Mouse (Mus musculus): ENCODE measurements around the gene Rbfox2. TPM values are rescaled to one million over a fixed set of nuclear protein-coding genes. Genes with fewer than 3 reads are reported as not detected.

Gene Rbfox2
- polyA plus RNA-seq, 2 experiments = 7.2 to 9.9 TPM

DNA sequence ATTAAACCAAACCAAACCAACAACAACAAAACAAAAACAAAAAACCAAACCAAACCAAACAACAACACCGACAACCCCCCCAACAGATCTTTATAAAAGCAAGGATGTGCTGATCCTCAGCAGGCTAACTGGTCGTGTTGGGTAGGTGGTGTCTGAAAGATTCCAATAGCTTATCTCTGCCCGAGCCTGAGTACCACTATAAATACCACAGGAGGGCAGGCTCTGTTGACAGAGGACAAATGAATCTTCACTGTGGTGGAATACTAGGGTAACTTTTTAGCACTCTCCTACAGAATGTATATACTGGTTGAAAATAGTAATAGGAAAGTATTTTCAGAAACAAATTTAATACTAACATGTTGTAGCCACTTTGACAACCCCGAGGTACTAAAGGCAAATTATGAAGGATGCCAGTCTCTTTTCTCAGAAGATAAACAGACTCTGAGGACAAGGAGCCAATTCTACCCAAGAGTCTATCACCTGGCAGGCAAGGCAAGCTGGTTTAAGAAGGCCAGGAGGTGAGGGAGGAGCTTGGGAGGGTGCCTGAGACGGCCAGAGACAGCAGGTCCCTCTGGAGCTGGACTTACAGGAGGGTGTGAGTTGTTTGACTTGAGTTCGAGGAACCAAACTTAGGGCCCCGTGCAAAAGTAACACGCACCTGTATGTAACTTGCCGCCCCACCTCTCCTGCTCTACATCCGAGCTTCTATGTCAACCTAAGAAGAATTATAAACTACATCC lies 199.5 kb downstream of the Rbfox2 start:
- no peak overlapping the region for H3K27ac ChIP-seq
- TF ChIP-seq CTCF (IDR thresholded peaks at IDR 0.05; ENCODE audit: low read depth) (no peak), EP300 (IDR thresholded peaks at IDR 0.05; ENCODE audit: low read depth) (no peak)
- no peak for ATAC-seq (ENCODE audit: insufficient read depth)
- DNase-seq (ENCODE audit: low read depth in 3 of 3, low spot score in 3 of 3) = no peak
- H3K9ac ChIP-seq (replicated peaks) = no peak overlapping the region
- no peaks in the 10 kb centered on the region for H3K36me3 ChIP-seq (replicated peaks; ENCODE audit: control insufficient read depth, insufficient read depth, low read depth)
- no peaks in the 10 kb centered on the region for H3K9me3 ChIP-seq (ENCODE audit: control insufficient read depth, low read length)
- H3K27me3 ChIP-seq (ENCODE audit: control insufficient read depth, insufficient read depth, low read length) = no peaks in the 10 kb centered on the region
- H3K4me3 ChIP-seq (ENCODE audit: insufficient read depth in 1 of 2, low read depth in 2 of 2, low read length in 2 of 2) = no peak overlapping the region
- no peak overlapping the region for H3K4me2 ChIP-seq (ENCODE audit: low read depth)
- H3K4me1 ChIP-seq (replicated peaks; ENCODE audit: control insufficient read depth in 2 of 2, insufficient read depth in 2 of 2, low read length in 1 of 2) = peaks cover 0 to 7% of the 10 kb centered on the region in 2 experiments; a peak in 2 of 4 replicates
- 58% methylated on average over 10 of the region's 10 CpGs for WGBS (ENCODE audit: insufficient replicate concordance)

- no peak overlapping the region for H3K4me3 ChIP-seq (ENCODE audit: insufficient read depth in 1 of 2, low read depth in 2 of 2, low read length in 2 of 2)
- H3K27ac ChIP-seq = no peak overlapping the region
- H3K4me2 ChIP-seq (ENCODE audit: low read depth) = no peak overlapping the region
- WGBS (ENCODE audit: insufficient replicate concordance) = 70% methylated on average over 10 of the region's 10 CpGs
- ATAC-seq (ENCODE audit: insufficient read depth) (no peak), DNase-seq (ENCODE audit: low read depth in 3 of 3, low spot score in 3 of 3) (no peak)
- peaks cover 0 to 7% of the 10 kb centered on the region in 2 experiments; a peak in 2 of 4 replicates for H3K4me1 ChIP-seq (replicated peaks; ENCODE audit: control insufficient read depth in 2 of 2, insufficient read depth in 2 of 2, low read length in 1 of 2)
- no peak overlapping the region for H3K9ac ChIP-seq (replicated peaks)
- no peaks in the 10 kb centered on the region for H3K27me3 ChIP-seq (ENCODE audit: control insufficient read depth, insufficient read depth, low read length)
- no peak for TF ChIP-seq EP300 (IDR thresholded peaks at IDR 0.05; ENCODE audit: low read depth)
- no peak for TF ChIP-seq CTCF (IDR thresholded peaks at IDR 0.05; ENCODE audit: low read depth)
- no peaks in the 10 kb centered on the region for H3K36me3 ChIP-seq (replicated peaks; ENCODE audit: control insufficient read depth, insufficient read depth, low read depth)
- H3K9me3 ChIP-seq (ENCODE audit: control insufficient read depth, low read length) = no peaks in the 10 kb centered on the region
Observed at GRCm38 (mm10) chr15:77105273-77105672, 201.5 kb downstream of the Rbfox2 start.

DNA sequence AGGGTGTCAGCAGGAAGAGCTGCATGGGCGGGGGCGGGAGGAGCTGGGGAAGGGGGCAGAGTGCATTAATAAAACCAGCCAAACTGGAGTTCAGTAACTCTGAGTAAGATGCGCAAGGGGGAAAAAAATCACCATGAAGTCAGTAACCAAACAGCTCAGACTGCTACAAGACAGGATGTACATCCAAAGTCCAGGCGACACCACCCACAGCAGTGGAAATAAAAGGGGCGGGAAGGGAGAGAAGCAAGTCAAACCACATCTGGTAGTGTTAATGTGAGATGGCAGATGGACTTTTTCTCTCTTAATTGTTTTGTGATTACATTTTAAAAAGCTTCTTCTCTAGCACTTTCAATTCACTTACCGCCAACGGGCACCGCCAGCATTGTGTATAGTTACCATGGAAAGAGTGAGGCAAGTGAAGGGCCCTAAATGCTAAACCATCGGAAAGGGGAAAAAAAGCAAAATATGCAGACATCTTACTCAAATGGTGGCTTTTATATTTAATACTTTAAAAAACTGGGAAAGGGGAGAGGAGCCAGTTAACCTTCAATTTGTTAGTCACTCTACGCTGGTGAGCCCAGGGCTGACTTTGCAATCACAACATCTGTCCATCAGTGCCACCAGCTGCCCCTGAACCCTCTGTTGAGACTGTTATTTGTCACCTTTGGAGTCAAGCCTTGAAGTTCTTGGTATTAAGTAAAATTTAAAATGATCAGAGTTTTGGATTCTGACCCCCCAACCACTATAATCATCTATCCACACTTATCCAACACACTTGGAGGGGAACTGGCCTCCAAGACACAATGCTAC lies 202.2 kb downstream of the Rbfox2 start:
- TF ChIP-seq EP300 (IDR thresholded peaks at IDR 0.05; ENCODE audit: low read depth) = no peak
- TF ChIP-seq CTCF (IDR thresholded peaks at IDR 0.05; ENCODE audit: low read depth) = no peak
- no peak for ATAC-seq (ENCODE audit: insufficient read depth)
- DNase-seq (ENCODE audit: low read depth in 3 of 3, low spot score in 3 of 3) = no peak
- Histone ChIP-seq H3K4me3 (ENCODE audit: insufficient read depth in 1 of 2, low read depth in 2 of 2, low read length in 2 of 2) (no peak overlapping the region), H3K36me3 (replicated peaks; ENCODE audit: control insufficient read depth, insufficient read depth, low read depth) (no peaks in the 10 kb centered on the region), H3K27ac (no peak overlapping the region), H3K4me1 (replicated peaks; ENCODE audit: control insufficient read depth in 2 of 2, insufficient read depth in 2 of 2, low read length in 1 of 2) (peaks cover 0 to 7% of the 10 kb centered on the region in 2 experiments; a peak in 2 of 4 replicates), H3K4me2 (ENCODE audit: low read depth) (no peak overlapping the region), H3K9ac (replicated peaks) (no peak overlapping the region), H3K27me3 (ENCODE audit: control insufficient read depth, insufficient read depth, low read length) (no peaks in the 10 kb centered on the region), H3K9me3 (ENCODE audit: control insufficient read depth, low read length) (no peaks in the 10 kb centered on the region)
- WGBS (ENCODE audit: insufficient replicate concordance) = 70% methylated on average over 10 of the region's 10 CpGs

DNA sequence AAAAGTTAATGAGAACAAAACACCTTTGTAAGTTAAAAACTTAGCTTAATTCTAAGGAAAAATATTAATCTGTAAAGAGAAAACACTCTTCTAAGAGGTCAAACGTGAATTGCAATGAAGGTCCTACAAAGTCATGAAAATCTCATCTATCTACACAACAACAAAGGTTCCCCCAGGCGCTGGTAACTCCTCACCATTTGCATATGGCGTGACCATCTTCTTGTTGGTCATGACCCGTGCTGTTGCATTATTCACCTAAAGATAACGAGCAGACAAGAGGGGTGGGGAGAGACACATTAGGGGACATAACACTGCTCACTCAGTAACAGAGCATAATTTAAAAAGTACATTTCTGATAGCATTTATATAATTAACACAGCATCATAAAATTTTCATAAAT lies 204.1 kb downstream of the Rbfox2 start:
- DNase-seq (ENCODE audit: low read depth in 3 of 3, low spot score in 3 of 3) (no peak), ATAC-seq (ENCODE audit: insufficient read depth) (no peak)
- Histone ChIP-seq H3K36me3 (replicated peaks; ENCODE audit: control insufficient read depth, insufficient read depth, low read depth) (no peaks in the 10 kb centered on the region), H3K9ac (replicated peaks) (no peak overlapping the region), H3K27me3 (ENCODE audit: control insufficient read depth, insufficient read depth, low read length) (no peaks in the 10 kb centered on the region), H3K9me3 (ENCODE audit: control insufficient read depth, low read length) (no peaks in the 10 kb centered on the region), H3K4me2 (ENCODE audit: low read depth) (no peak overlapping the region), H3K4me3 (ENCODE audit: insufficient read depth in 1 of 2, low read depth in 2 of 2, low read length in 2 of 2) (no peak overlapping the region), H3K4me1 (replicated peaks; ENCODE audit: control insufficient read depth in 2 of 2, insufficient read depth in 2 of 2, low read length in 1 of 2) (peaks cover 0 to 7% of the 10 kb centered on the region in 2 experiments; a peak in 2 of 4 replicates), H3K27ac (no peak overlapping the region)
- TF ChIP-seq EP300 (IDR thresholded peaks at IDR 0.05; ENCODE audit: low read depth) = no peak
- TF ChIP-seq CTCF (IDR thresholded peaks at IDR 0.05; ENCODE audit: low read depth) = no peak
- WGBS (ENCODE audit: insufficient replicate concordance) = 57% methylated on average over 5 of the region's 5 CpGs

GRCm38 (mm10) chr15:77099756-77100155 lies 207.0 kb downstream of the Rbfox2 start:
- ATAC-seq (ENCODE audit: insufficient read depth) (no peak), DNase-seq (ENCODE audit: low read depth in 3 of 3, low spot score in 3 of 3) (no peak)
- Histone ChIP-seq H3K36me3 (replicated peaks; ENCODE audit: control insufficient read depth, insufficient read depth, low read depth) (no peaks in the 10 kb centered on the region; the same call in 1 of the 2 replicates), H3K4me2 (ENCODE audit: low read depth) (no peak overlapping the region), H3K4me3 (ENCODE audit: insufficient read depth in 1 of 2, low read depth in 2 of 2, low read length in 2 of 2) (no peak overlapping the region), H3K27me3 (ENCODE audit: control insufficient read depth, insufficient read depth, low read length) (no peaks in the 10 kb centered on the region), H3K9ac (replicated peaks) (no peak overlapping the region), H3K9me3 (ENCODE audit: control insufficient read depth, low read length) (no peaks in the 10 kb centered on the region), H3K4me1 (replicated peaks; ENCODE audit: control insufficient read depth in 2 of 2, insufficient read depth in 2 of 2, low read length in 1 of 2) (peaks cover 0 to 2% of the 10 kb centered on the region in 2 experiments; a peak in 2 of 4 replicates), H3K27ac (no peak overlapping the region)
- no peak for TF ChIP-seq EP300 (IDR thresholded peaks at IDR 0.05; ENCODE audit: low read depth)
- no peak for TF ChIP-seq CTCF (IDR thresholded peaks at IDR 0.05; ENCODE audit: low read depth)
- 50% methylated on average over 3 of the region's 3 CpGs for WGBS (ENCODE audit: insufficient replicate concordance)

All from liver, embryonic 14.5 days (tissue).